Mouse (Mus musculus): ENCODE results near the gene Slc2a10.

DNA sequence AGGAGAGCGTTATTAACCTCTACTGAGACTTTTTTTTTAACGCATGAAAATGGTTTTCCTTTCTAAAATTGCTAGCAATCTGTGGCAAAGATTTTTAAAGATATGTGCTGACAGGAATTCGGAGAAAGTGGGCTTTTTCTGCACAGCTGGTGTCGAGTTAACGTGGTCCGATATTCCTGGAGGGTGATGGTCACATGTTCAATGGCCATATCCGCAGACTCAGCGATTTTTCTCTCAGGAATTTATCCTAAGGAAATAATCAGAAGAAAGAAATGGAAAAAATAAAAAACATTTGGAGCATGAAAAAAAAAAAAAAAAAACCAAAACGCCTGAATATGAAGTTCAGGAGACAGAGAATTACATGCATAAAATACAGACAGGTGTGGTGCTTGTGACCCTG is 64.2 kb downstream of the Slc2a10 start:
- TF ChIP-seq CTCF (IDR thresholded peaks at IDR 0.05; ENCODE audit: borderline replicate concordance, insufficient read depth, low read depth, low read length) (no peak), POLR2A (IDR thresholded peaks at IDR 0.05; ENCODE audit: borderline replicate concordance, insufficient read depth, low read length) (no peak)
